Mouse (Mus musculus): ENCODE data around the gene Gm17617.

- no peak for TF ChIP-seq NRF1 (IDR thresholded peaks at IDR 0.05; ENCODE audit: insufficient read depth, low read depth, low read length, poor library complexity, severe bottlenecking)
- TF ChIP-seq CTCF (IDR thresholded peaks at IDR 0.05 in 2 of 3, conservative IDR thresholded peaks at IDR 0.05 in 1 of 3; ENCODE audit: control insufficient read depth in 1 of 3, insufficient read depth in 1 of 3, low read depth in 2 of 3, low read length in 3 of 3, poor library complexity in 1 of 3, severe bottlenecking in 1 of 3) = no peak
- no peak for TF ChIP-seq POLR2A (IDR thresholded peaks at IDR 0.05; ENCODE audit: control insufficient read depth in 1 of 2, insufficient read depth in 1 of 2, low read depth in 1 of 2, low read length in 2 of 2, poor library complexity in 1 of 2)
- no peak for TF ChIP-seq USF1 (IDR thresholded peaks at IDR 0.05; ENCODE audit: low read depth, low read length)
- TF ChIP-seq HCFC1 (IDR thresholded peaks at IDR 0.05; ENCODE audit: low read depth, low read length) = no peak
- no peak for TF ChIP-seq MAFK (IDR thresholded peaks at IDR 0.05; ENCODE audit: borderline replicate concordance, low read depth, low read length)
- TF ChIP-seq NELFE (IDR thresholded peaks at IDR 0.05; ENCODE audit: low read depth, low read length) = no peak
- no peak for TF ChIP-seq ZKSCAN1 (IDR thresholded peaks at IDR 0.05; ENCODE audit: low read depth, low read length)
- TF ChIP-seq EP300 (IDR thresholded peaks at IDR 0.05; ENCODE audit: low read depth in 1 of 2, low read length in 2 of 2) = no peak
- no peak for TF ChIP-seq MAX (IDR thresholded peaks at IDR 0.05; ENCODE audit: low read length)
- no peak for TF ChIP-seq CHD2 (IDR thresholded peaks at IDR 0.05; ENCODE audit: low read length)
These were observed 46.2 kb upstream of the Gm17617 start for GRCm38 (mm10) chr13:55179591-55179990.
